Mouse (Mus musculus) liver, postnatal 0 days (tissue): ENCODE data around the gene Tomm34. TPM values are rescaled to one million over a fixed set of nuclear protein-coding genes. Genes with fewer than 3 reads are reported as not detected.
A peak's percentile ranks its signal among the peaks of the same experiment; 100 is the strongest.

ENCODE experiments used
- ATAC-seq: fragments of 200-750 bp; cut with Nextera tagmentation; 2 replicates; pipeline ENCODE4 v1.8.0; 2017; ENCODE audit warnings: mild to moderate bottlenecking, moderate library complexity
- DNase-seq: peaks from one replicate; pipeline ENCODE4 v3.0.0-alpha.2; 2016
- H3K27ac ChIP-seq: fragments of 300-500 bp; sonication (generic); 2 replicates; pipeline ENCODE4 v1.5.1; 2014; ENCODE audit warnings: antibody characterized with exemption, moderate library complexity, mild to moderate bottlenecking, low read depth
- H3K27me3 ChIP-seq: fragments of 300-500 bp; sonication (generic); 2 replicates; pipeline ENCODE4 v1.6.1; 2014; ENCODE audit warnings: low read length, control low read depth, mixed read lengths; ENCODE audit not compliant: insufficient read depth
- H3K36me3 ChIP-seq: fragments of 300-500 bp; sonication (generic); replicated peaks from 2 replicates; pipeline ENCODE4 v1.6.1; 2014; ENCODE audit warnings: mild to moderate bottlenecking, control low read depth, low read length, moderate library complexity, mixed read lengths; ENCODE audit not compliant: insufficient read depth
- H3K4me1 ChIP-seq: fragments of 300-500 bp; sonication (generic); 2 replicates; pipeline ENCODE4 v1.6.1; 2014; ENCODE audit warnings: antibody characterized with exemption, mild to moderate bottlenecking, control low read depth; ENCODE audit not compliant: insufficient read depth
- H3K4me2 ChIP-seq: fragments of 300-500 bp; sonication (generic); 2 replicates; pipeline ENCODE4 v1.6.1; 2014; ENCODE audit warnings: low read depth, mild to moderate bottlenecking, low read length, moderate library complexity, mixed read lengths
- H3K4me3 ChIP-seq: fragments of 300-500 bp; sonication (generic); 2 replicates; pipeline ENCODE4 v1.5.1; 2014; ENCODE audit warnings: low read depth, low read length
- H3K9ac ChIP-seq: fragments of 300-500 bp; sonication (generic); replicated peaks from 2 replicates; pipeline ENCODE4 v1.6.1; 2014; ENCODE audit warnings: mild to moderate bottlenecking, moderate library complexity
- H3K9me3 ChIP-seq: fragments of 300-500 bp; sonication (generic); 2 replicates; pipeline ENCODE4 v1.6.1; 2016; ENCODE audit warnings: mild to moderate bottlenecking, control low read depth, low read length, mixed read lengths
- CTCF ChIP-seq: sonication (generic); IDR thresholded peaks from 2 replicates; pipeline ENCODE4 v1.5.1; 2016; ENCODE audit warnings: antibody characterized with exemption, low read depth
- EP300 ChIP-seq: IDR thresholded peaks from 2 replicates; pipeline ENCODE4 v1.6.1; 2016; ENCODE audit warnings: antibody characterized with exemption, low read depth, mild to moderate bottlenecking
- WGBS: fragments of 180-500 bp; shearing (Covaris S2); extraction: QIAGEN DNeasy Blood & Tissue Kit; methylation state at CpG from one replicate; pipeline ENCODE4 v1.1.7; 2014; ENCODE audit not compliant: insufficient replicate concordance; 5-methylcytosine and 5-hydroxymethylcytosine counted together
- polyA plus RNA-seq: library from polyadenylated mRNA; unstranded; fragments of >200 nt; fragmentation: Nextera tagmentation; extraction: Ambion mirVana; gene quantifications from 2 replicates; pipeline ENCODE4 v1.2.1, GENCODE M21; 2015

Tomm34 gene
- polyA plus RNA-seq, 1 experiment from 2014 or later = 13.3 TPM

GRCm38 (mm10) chr2:164081577-164081976 is 10.6 kb upstream of the Tomm34 start:
- WGBS = 90% methylated on average over 10 of the region's 10 CpGs
- Histone ChIP-seq H3K4me2 (no peak overlapping the region), H3K27me3 (no peaks in the 10 kb centered on the region), H3K4me3 (no peak overlapping the region), H3K36me3 (peaks cover 49% of the 10 kb centered on the region), H3K27ac (no peak overlapping the region), H3K9me3 (no peaks in the 10 kb centered on the region), H3K4me1 (peaks cover 18% of the 10 kb centered on the region), H3K9ac (no peak overlapping the region)
- no peak for ATAC-seq
- DNase-seq = no peak
- TF ChIP-seq CTCF = no peak

- Histone ChIP-seq H3K4me2 (no peak overlapping the region), H3K4me3 (no peak overlapping the region), H3K9me3 (no peaks in the 10 kb centered on the region), H3K27ac (no peak overlapping the region), H3K36me3 (peaks cover 35% of the 10 kb centered on the region), H3K9ac (no peak overlapping the region), H3K27me3 (no peaks in the 10 kb centered on the region), H3K4me1 (peaks cover 24% of the 10 kb centered on the region)
- no peak for TF ChIP-seq CTCF
- no peak for TF ChIP-seq EP300
- DNase-seq = no peak
- no peak for ATAC-seq
- 57% methylated on average over 6 of the region's 6 CpGs for WGBS
Observed at GRCm38 (mm10) chr2:164079488-164079887, 8.5 kb upstream of the Tomm34 start.

- ATAC-seq = no peak
- WGBS = 48% methylated on average over 5 of the region's 5 CpGs
- Histone ChIP-seq H3K4me3 (no peak overlapping the region), H3K36me3 (peaks cover 32% of the 10 kb centered on the region), H3K27me3 (no peaks in the 10 kb centered on the region), H3K4me2 (peak overlapping the region; percentile 33), H3K27ac (peak overlapping the region; percentile 50), H3K9ac (no peak overlapping the region; the same call in 1 of the 2 replicates), H3K9me3 (no peaks in the 10 kb centered on the region), H3K4me1 (peaks cover 22% of the 10 kb centered on the region)
- DNase-seq = no peak
- TF ChIP-seq CTCF (no peak), EP300 (no peak)
Observed at GRCm38 (mm10) chr2:164077875-164078274, 6.9 kb upstream of the Tomm34 start.

- ATAC-seq = no peak
- Histone ChIP-seq H3K4me2 (no peak overlapping the region; the same call in 1 of the 2 replicates), H3K4me3 (no peak overlapping the region), H3K4me1 (peaks cover 22% of the 10 kb centered on the region), H3K9me3 (no peaks in the 10 kb centered on the region), H3K36me3 (peaks cover 25% of the 10 kb centered on the region), H3K27ac (no peak overlapping the region), H3K9ac (no peak overlapping the region), H3K27me3 (no peaks in the 10 kb centered on the region)
- DNase-seq = no peak
- WGBS = 80% methylated on average over 8 of the region's 8 CpGs
- TF ChIP-seq CTCF = no peak
Observed at GRCm38 (mm10) chr2:164076874-164077425, 6.0 kb upstream of the Tomm34 start.

- Histone ChIP-seq H3K27ac (peak overlapping the region; percentile 81), H3K4me1 (peaks cover 25% of the 10 kb centered on the region)
Observed at GRCm38 (mm10) chr2:164075088-164075487, 4.1 kb upstream of the Tomm34 start.

GRCm38 (mm10) chr2:164073918-164074578 is 3.1 kb upstream of the Tomm34 start:
- no peaks in the 10 kb centered on the region for H3K27me3 ChIP-seq
- WGBS = 0% methylated on average over 48 of the region's 48 CpGs
- ATAC-seq = peak; percentile 87
- H3K4me3 ChIP-seq = peak overlapping the region; percentile 90
- H3K4me2 ChIP-seq = peak overlapping the region; percentile 90
- TF ChIP-seq CTCF (peak; percentile 96), EP300 (peak; percentile 25; the same call in 1 of the 2 replicates)
- H3K9ac ChIP-seq = peak overlapping the region; percentile 87
- DNase-seq = peak; percentile 99
- no peaks in the 10 kb centered on the region for H3K9me3 ChIP-seq
- H3K36me3 ChIP-seq = no peaks in the 10 kb centered on the region
- H3K27ac ChIP-seq = peak overlapping the region; percentile 81
- H3K4me1 ChIP-seq = peaks cover 29% of the 10 kb centered on the region

More at GRCm38 (mm10) chr2:164075088-164075487, 4.1 kb upstream of the Tomm34 start:
- WGBS = 10% methylated on average over 5 of the region's 5 CpGs
- TF ChIP-seq EP300 = no peak
- TF ChIP-seq CTCF = no peak
- Histone ChIP-seq H3K9me3 (no peaks in the 10 kb centered on the region), H3K9ac (peak overlapping the region; percentile 87), H3K4me3 (peak overlapping the region; percentile 90), H3K36me3 (peaks cover 7% of the 10 kb centered on the region), H3K4me2 (peak overlapping the region; percentile 90), H3K27me3 (no peaks in the 10 kb centered on the region)
- DNase-seq (peak; percentile 52), ATAC-seq (no peak)

- Histone ChIP-seq H3K27ac (no peak overlapping the region), H3K9ac (no peak overlapping the region), H3K4me1 (peaks cover 29% of the 10 kb centered on the region), H3K9me3 (no peaks in the 10 kb centered on the region), H3K27me3 (no peaks in the 10 kb centered on the region), H3K36me3 (no peaks in the 10 kb centered on the region), H3K4me2 (no peak overlapping the region), H3K4me3 (no peak overlapping the region)
- 77% methylated on average over 7 of the region's 7 CpGs for WGBS
- DNase-seq (no peak), ATAC-seq (no peak)
- TF ChIP-seq EP300 = no peak
- no peak for TF ChIP-seq CTCF
Observed at GRCm38 (mm10) chr2:164073120-164073519, 2.2 kb upstream of the Tomm34 start.
